Mouse (Mus musculus) Patski (cell line): ENCODE measurements around the gene E2f3. TPM values are rescaled to one million over a fixed set of nuclear protein-coding genes. Genes with fewer than 3 reads are reported as not detected.
A peak's percentile ranks its signal among the peaks of the same experiment; 100 is the strongest.

Source experiments
- ATAC-seq: fragments of 100-300 bp; one replicate; pipeline ENCODE4 v1.8.0; 2021
- CTCF ChIA-PET: fragments of 350-600 bp; sonication (Branson Sonifier 250); formaldehyde crosslinking; loops from one replicate; lab custom pipeline; 2022; ENCODE audit warnings: inconsistent platforms; lab: Charles Lee
- POLR2A ChIA-PET: fragments of 350-600 bp; sonication (Branson Sonifier 250); formaldehyde crosslinking; loops from one replicate; lab custom pipeline; 2022; ENCODE audit warnings: antibody characterized with exemption, inconsistent platforms; lab: Charles Lee
- DNase-seq: peaks from one replicate; pipeline ENCODE4 v3.0.0-alpha.2; 2011; ENCODE audit warnings: low read depth, low spot score
- H3K27me3 ChIP-seq: fragments of 371-371 bp; one replicate; pipeline ENCODE4 v1.5.1; 2021
- CTCF ChIP-seq: fragments of 100-300 bp; IDR thresholded peaks from one replicate; pipeline ENCODE4 v1.5.1; 2021
- in situ Hi-C: fragments of 300-500 bp; cut with MboI; formaldehyde crosslinking; loops from 3 replicates; pipeline ENCODE4 v1.11.1; 2018; ENCODE audit warnings: low pct_unique_long_range_greater_than_20kb, mixed read lengths
- polyA plus RNA-seq: library from polyadenylated mRNA; unstranded; gene quantifications from one replicate; pipeline ENCODE4 v1.2.3, GENCODE M21; 2021

E2f3 gene
- polyA plus RNA-seq, 1 experiment from 2014 or later: 17.3 TPM

- no peak for DNase-seq
- no peak for TF ChIP-seq CTCF
- ChIA-PET CTCF (no interaction called here), POLR2A (interaction anchor here (0.5 kb wide), 1 partner anchor 148 kb away, joined by 3 read pairs; no protein-coding TSS in a partner anchor)
- H3K27me3 ChIP-seq: no peaks in the 10 kb centered on the region
- no peak for ATAC-seq
- in situ Hi-C loops: no loop called here
These were observed 3.5 kb downstream of the E2f3 start for GRCm38 (mm10) chr13:29982400-29982799.

GRCm38 (mm10) chr13:29979140-29979564 lies 6.7 kb downstream of the E2f3 start:
- no peaks in the 10 kb centered on the region for H3K27me3 ChIP-seq
- ChIA-PET POLR2A (no interaction called here), CTCF (interaction anchor here (1.2 kb wide), 1 partner anchor 100 kb away, joined by 3 read pairs; no protein-coding TSS in a partner anchor)
- no peak for DNase-seq
- no peak for ATAC-seq
- in situ Hi-C loops: no loop called here
- no peak for TF ChIP-seq CTCF

GRCm38 (mm10) chr13:29977358-29977757 lies 8.5 kb downstream of the E2f3 start:
- POLR2A ChIA-PET: no interaction called here
- CTCF ChIA-PET: no interaction called here
- TF ChIP-seq CTCF: no peak
- H3K27me3 ChIP-seq: no peaks in the 10 kb centered on the region
- ATAC-seq (no peak), DNase-seq (no peak)
- in situ Hi-C loops: no loop called here

- ChIA-PET POLR2A (no interaction called here), CTCF (no interaction called here)
- in situ Hi-C loops: no loop called here
- DNase-seq: no peak
- TF ChIP-seq CTCF: peak; percentile 24
- no peaks in the 10 kb centered on the region for H3K27me3 ChIP-seq
- ATAC-seq: no peak
These were observed 11.8 kb downstream of the E2f3 start for GRCm38 (mm10) chr13:29974066-29974465.

GRCm38 (mm10) chr13:29973610-29974009 lies 12.3 kb downstream of the E2f3 start:
- H3K27me3 ChIP-seq: no peaks in the 10 kb centered on the region
- ChIA-PET POLR2A (no interaction called here), CTCF (no interaction called here)
- DNase-seq (no peak), ATAC-seq (no peak)
- TF ChIP-seq CTCF: no peak
- in situ Hi-C loops: no loop called here

- CTCF ChIA-PET: no interaction called here
- POLR2A ChIA-PET: no interaction called here
- in situ Hi-C loops: no loop called here
- DNase-seq (no peak), ATAC-seq (no peak)
- no peak for TF ChIP-seq CTCF
- H3K27me3 ChIP-seq: no peaks in the 10 kb centered on the region
These were observed 15.5 kb downstream of the E2f3 start for GRCm38 (mm10) chr13:29970333-29970732.

GRCm38 (mm10) chr13:29968636-29969035 lies 17.2 kb downstream of the E2f3 start:
- TF ChIP-seq CTCF: no peak
- ATAC-seq (no peak), DNase-seq (no peak)
- ChIA-PET POLR2A (no interaction called here), CTCF (no interaction called here)
- H3K27me3 ChIP-seq: no peaks in the 10 kb centered on the region
- in situ Hi-C loops: no loop called here

GRCm38 (mm10) chr13:29967367-29967766 lies 18.5 kb downstream of the E2f3 start:
- CTCF ChIA-PET: no interaction called here
- no peak for TF ChIP-seq CTCF
- H3K27me3 ChIP-seq: no peaks in the 10 kb centered on the region
- DNase-seq (no peak), ATAC-seq (no peak)
- in situ Hi-C loops: no loop called here
- POLR2A ChIA-PET: no interaction called here

- CTCF ChIA-PET: no interaction called here
- no peak for ATAC-seq
- in situ Hi-C loops: no loop called here
- TF ChIP-seq CTCF: no peak
- no peak for DNase-seq
- POLR2A ChIA-PET: no interaction called here
- H3K27me3 ChIP-seq: no peaks in the 10 kb centered on the region
These were observed 18.9 kb downstream of the E2f3 start for GRCm38 (mm10) chr13:29966966-29967365.

- DNase-seq: no peak
- POLR2A ChIA-PET: interaction anchor here (0.6 kb wide), 1 partner anchor 275 kb away, joined by 3 read pairs; no protein-coding TSS in a partner anchor
- ATAC-seq: no peak
- no peak for TF ChIP-seq CTCF
- H3K27me3 ChIP-seq: no peaks in the 10 kb centered on the region
- in situ Hi-C loops: no loop called here
- CTCF ChIA-PET: no interaction called here
These were observed 21.8 kb downstream of the E2f3 start for GRCm38 (mm10) chr13:29964087-29964486.

GRCm38 (mm10) chr13:29960416-29960815 lies 25.4 kb downstream of the E2f3 start:
- in situ Hi-C loops: no loop called here
- ChIA-PET CTCF (no interaction called here), POLR2A (no interaction called here)
- ATAC-seq (no peak), DNase-seq (no peak)
- no peak for TF ChIP-seq CTCF
- H3K27me3 ChIP-seq: no peaks in the 10 kb centered on the region

GRCm38 (mm10) chr13:29957731-29958254 lies 28.1 kb downstream of the E2f3 start:
- in situ Hi-C loops: no loop called here
- no peaks in the 10 kb centered on the region for H3K27me3 ChIP-seq
- ChIA-PET CTCF (no interaction called here), POLR2A (no interaction called here)
- DNase-seq: no peak
- no peak for ATAC-seq
- TF ChIP-seq CTCF: no peak
